Mouse (Mus musculus): ENCODE measurements around the gene Mvd. TPM values are rescaled to one million over a fixed set of nuclear protein-coding genes. Genes with fewer than 3 reads are reported as not detected.

The Mvd gene
- total RNA-seq, 1 experiment from 2014 or later = 8.8 TPM

DNA sequence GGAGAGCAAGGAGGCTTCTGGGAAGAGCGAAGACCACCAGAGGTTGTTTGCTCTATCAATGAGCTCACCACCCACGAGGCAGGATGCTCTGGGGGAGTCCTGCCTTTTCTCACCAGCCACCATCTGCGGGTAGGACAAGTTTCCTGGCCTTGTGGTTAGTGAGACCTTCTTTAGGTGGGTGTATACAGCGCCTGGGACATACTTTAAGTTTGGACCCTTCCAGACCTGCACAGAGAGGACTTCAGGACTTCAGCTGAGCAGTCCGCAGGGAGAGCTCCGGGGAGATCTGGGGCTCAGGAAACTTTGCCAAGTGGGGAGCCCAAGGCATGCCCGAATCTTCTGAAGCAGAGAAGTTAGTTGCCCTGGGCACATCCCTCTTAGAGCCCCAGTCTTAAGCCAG lies 16.8 kb upstream of the Mvd start:
- no peak for ATAC-seq (replicated peaks; ENCODE audit: insufficient number of reproducible peaks, low FRiP score, low TSS enrichment, poor library complexity, severe bottlenecking)

DNA sequence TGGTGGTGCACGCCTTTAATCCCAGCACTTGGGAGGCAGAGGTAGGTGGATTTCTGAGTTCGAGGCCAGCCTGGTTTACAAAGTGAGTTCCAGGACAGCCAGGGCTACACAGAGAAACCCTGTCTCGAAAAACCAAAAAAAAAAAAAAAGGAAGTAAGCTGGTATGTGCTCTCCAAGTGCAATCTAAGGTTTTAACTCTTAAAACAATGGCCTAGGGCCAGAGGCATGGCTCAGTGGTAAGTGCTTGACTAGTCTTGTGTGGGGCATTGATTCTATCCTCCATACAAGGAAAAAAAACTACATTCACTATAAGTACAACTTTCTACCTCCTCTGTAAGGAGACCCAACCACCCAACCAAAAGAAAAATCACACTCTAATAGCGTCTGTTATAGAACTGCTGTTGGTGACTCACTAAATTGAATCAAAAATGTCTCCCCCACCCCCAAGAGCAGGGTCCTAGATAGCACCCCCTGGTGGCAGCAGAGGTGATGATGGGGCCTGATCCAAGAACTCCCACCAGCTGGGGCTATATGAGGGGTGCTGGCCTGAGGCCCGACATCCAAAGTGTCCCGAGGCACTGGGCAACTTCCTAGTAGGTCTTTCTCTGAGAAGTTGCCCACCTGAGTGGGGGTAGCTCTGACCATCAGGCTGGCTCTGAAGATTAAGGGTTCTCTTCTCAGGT lies 16.1 kb upstream of the Mvd start:
- ATAC-seq (replicated peaks; ENCODE audit: insufficient number of reproducible peaks, low FRiP score, low TSS enrichment, poor library complexity, severe bottlenecking) = no peak

GRCm38 (mm10) chr8:122457171-122457570 lies 13.9 kb upstream of the Mvd start:
- ATAC-seq (replicated peaks; ENCODE audit: insufficient number of reproducible peaks, low FRiP score, low TSS enrichment, poor library complexity, severe bottlenecking) = no peak

- ATAC-seq (replicated peaks; ENCODE audit: insufficient number of reproducible peaks, low FRiP score, low TSS enrichment, poor library complexity, severe bottlenecking) = no peak; the same call in 1 of the 2 replicates
These were observed 11.2 kb upstream of the Mvd start for GRCm38 (mm10) chr8:122454409-122454808.

DNA sequence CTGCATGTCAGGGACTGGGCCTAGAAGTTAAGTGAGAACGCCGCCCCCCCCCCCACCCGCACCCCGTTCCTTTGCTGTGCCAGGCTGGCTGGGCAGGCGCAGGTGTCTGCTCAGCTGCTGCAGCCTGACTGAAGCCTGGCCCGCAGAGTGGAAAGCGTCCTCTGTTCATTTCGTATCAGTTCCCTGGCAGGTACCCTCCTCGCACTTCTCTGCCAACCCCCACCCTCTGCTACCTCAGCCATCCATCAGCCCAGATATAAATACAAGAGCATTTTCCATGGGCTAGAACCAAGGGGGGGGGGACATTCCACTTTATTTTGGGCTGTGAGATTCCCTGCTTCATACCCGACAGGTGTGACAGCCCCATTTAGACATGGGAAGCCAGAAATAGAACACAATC lies 8.9 kb upstream of the Mvd start:
- no peak for ATAC-seq (replicated peaks; ENCODE audit: insufficient number of reproducible peaks, low FRiP score, low TSS enrichment, poor library complexity, severe bottlenecking)

DNA sequence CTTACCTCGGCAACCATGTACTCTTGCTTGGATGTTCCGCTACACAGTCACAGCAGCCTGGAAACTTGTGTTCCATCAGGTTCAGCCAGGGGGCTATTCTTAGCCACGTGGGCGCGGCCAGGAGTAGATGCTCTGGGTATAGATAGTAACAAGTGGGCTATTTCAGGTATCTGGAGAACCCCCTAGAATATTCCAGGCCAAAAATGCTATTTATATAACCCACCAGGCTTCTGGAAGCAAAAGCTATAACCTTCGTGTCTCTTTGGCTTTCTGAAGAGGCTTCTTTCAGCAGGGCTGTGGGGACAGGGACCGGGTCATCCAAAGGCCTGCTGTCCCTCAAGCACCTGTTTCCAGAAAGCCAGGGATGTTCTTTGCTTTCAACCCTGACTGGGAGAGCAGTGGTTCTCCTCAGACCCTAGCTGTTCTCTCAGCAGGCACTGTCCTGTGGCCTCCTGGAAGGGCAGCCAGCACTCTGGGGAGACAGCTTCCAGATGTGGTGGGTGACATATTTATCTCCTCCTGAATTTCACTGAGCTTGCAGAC lies 8.0 kb upstream of the Mvd start:
- no peak for ATAC-seq (replicated peaks; ENCODE audit: insufficient number of reproducible peaks, low FRiP score, low TSS enrichment, poor library complexity, severe bottlenecking)

DNA sequence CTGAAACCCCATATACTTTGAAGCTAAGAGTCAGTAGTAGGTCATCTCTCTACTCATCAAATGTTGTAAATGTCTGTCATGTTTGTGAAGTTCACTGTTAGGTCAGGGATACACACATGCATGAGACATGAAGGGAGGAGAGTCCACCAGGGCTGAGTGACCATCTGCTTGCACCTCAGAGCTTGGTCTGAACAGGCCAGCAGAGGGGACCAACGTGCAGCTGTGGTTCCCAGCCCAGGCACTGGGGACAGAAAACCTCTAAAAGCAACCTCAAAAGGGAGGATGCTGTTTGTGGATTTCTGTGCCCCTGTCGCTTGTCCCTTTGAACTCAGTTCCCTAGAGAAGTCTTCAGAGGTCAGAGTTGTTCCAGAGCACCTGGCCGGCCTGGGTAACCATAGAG lies 2.0 kb upstream of the Mvd start:
- no peak for ATAC-seq (replicated peaks; ENCODE audit: insufficient number of reproducible peaks, low FRiP score, low TSS enrichment, poor library complexity, severe bottlenecking)

GRCm38 (mm10) chr8:122444058-122444748 lies 981 bp upstream of the Mvd start:
- ATAC-seq (replicated peaks; ENCODE audit: insufficient number of reproducible peaks, low FRiP score, low TSS enrichment, poor library complexity, severe bottlenecking) = peak; percentile 62

- no peak for ATAC-seq (replicated peaks; ENCODE audit: insufficient number of reproducible peaks, low FRiP score, low TSS enrichment, poor library complexity, severe bottlenecking)
These were observed 441 bp downstream of the Mvd start for GRCm38 (mm10) chr8:122442781-122443180.

GRCm38 (mm10) chr8:122442356-122442755 lies 866 bp downstream of the Mvd start:
- ATAC-seq (replicated peaks; ENCODE audit: insufficient number of reproducible peaks, low FRiP score, low TSS enrichment, poor library complexity, severe bottlenecking) = no peak

- ATAC-seq (replicated peaks; ENCODE audit: insufficient number of reproducible peaks, low FRiP score, low TSS enrichment, poor library complexity, severe bottlenecking) = no peak
These were observed 1.9 kb downstream of the Mvd start for GRCm38 (mm10) chr8:122441326-122441725.

- no peak for ATAC-seq (replicated peaks; ENCODE audit: insufficient number of reproducible peaks, low FRiP score, low TSS enrichment, poor library complexity, severe bottlenecking)
These were observed 3.9 kb downstream of the Mvd start for GRCm38 (mm10) chr8:122439336-122439735.

GRCm38 (mm10) chr8:122437708-122438331 lies 5.4 kb downstream of the Mvd start:
- ATAC-seq (replicated peaks; ENCODE audit: insufficient number of reproducible peaks, low FRiP score, low TSS enrichment, poor library complexity, severe bottlenecking) = peak; percentile 38

DNA sequence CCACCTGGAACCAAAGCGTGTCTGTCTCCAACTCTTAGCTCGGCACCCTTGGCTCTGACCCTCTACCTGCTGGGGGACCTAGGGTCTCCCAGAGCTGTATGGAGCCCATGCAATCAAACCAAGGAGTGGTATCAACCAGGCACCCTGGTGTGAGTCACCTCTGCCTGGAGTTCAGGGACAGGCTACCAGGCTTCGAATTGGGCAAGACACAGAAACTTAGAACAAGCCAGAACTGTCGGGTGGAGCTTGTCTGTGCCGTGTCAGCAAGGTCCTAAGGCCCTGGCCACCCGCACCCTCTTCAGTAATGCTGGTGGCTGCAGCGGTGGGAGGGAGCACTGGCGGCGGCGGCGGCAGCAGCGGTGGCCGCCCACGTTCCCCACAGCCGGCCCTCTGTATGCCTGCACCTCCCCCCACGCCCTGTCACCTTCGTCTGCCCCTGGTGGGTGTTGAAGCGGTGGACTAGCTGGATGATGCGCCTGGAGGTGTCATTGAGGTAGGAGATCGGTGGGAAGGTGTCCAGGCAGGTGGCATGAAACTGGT lies 6.6 kb downstream of the Mvd start:
- ATAC-seq (replicated peaks; ENCODE audit: insufficient number of reproducible peaks, low FRiP score, low TSS enrichment, poor library complexity, severe bottlenecking) = no peak

GRCm38 (mm10) chr8:122436146-122436545 lies 7.1 kb downstream of the Mvd start:
- ATAC-seq (replicated peaks; ENCODE audit: insufficient number of reproducible peaks, low FRiP score, low TSS enrichment, poor library complexity, severe bottlenecking) = no peak

DNA sequence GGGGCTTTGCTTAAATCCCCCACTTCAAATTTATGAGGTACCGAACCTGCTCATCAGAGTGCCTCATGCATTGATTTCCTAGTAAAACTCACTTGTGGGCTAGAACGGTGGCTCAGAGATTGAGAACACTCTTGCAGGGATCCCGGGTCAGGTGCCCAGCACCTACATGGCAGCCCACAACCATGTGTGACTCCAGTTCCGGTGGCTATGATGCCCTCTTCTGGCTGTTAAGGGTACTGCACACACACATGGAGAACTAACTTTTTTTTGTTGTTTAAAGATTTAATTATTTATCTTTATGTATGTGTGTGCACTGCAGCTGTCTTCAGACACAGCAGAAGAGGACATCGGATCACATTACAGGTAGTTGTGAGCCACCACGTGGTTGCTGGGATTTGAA lies 7.8 kb downstream of the Mvd start:
- no peak for ATAC-seq (replicated peaks; ENCODE audit: insufficient number of reproducible peaks, low FRiP score, low TSS enrichment, poor library complexity, severe bottlenecking)

- no peak for ATAC-seq (replicated peaks; ENCODE audit: insufficient number of reproducible peaks, low FRiP score, low TSS enrichment, poor library complexity, severe bottlenecking)
These were observed 9.8 kb downstream of the Mvd start for GRCm38 (mm10) chr8:122433269-122433905.

GRCm38 (mm10) chr8:122432443-122433268 lies 10.6 kb downstream of the Mvd start, which contains the start of gene Cyba:
Gene Cyba, minus strand, starts transcription at chr8:122432930.
- ATAC-seq (replicated peaks; ENCODE audit: insufficient number of reproducible peaks, low FRiP score, low TSS enrichment, poor library complexity, severe bottlenecking) = peak; percentile 36

Measured in monocyte, adult 5-6 weeks (primary cell).